Mouse (Mus musculus) right cerebral cortex, postnatal 25 days (tissue): ENCODE results near the gene Med13l.
A peak's percentile ranks its signal among the peaks of the same experiment; 100 is the strongest.

Experiments used
- DNase-seq: peaks from one replicate; pipeline ENCODE4 v3.0.0; 2022

Gene Med13l

GRCm38 (mm10) chr5:118704960-118705359, 144.5 kb downstream of the Med13l start:
- DNase-seq: no peak

GRCm38 (mm10) chr5:118706009-118706408, 145.5 kb downstream of the Med13l start:
- no peak for DNase-seq

- DNase-seq: no peak
Measured at GRCm38 (mm10) chr5:118706414-118706813, 145.9 kb downstream of the Med13l start.

GRCm38 (mm10) chr5:118707501-118707900, 147.0 kb downstream of the Med13l start:
- no peak for DNase-seq

- DNase-seq: peak; percentile 46
Measured at GRCm38 (mm10) chr5:118708215-118708949, 147.9 kb downstream of the Med13l start.

GRCm38 (mm10) chr5:118709847-118710251, 149.4 kb downstream of the Med13l start:
- DNase-seq: no peak

GRCm38 (mm10) chr5:118715518-118715917, 155.0 kb downstream of the Med13l start:
- DNase-seq: no peak

- peak; percentile 64 for DNase-seq
Measured at GRCm38 (mm10) chr5:118716295-118717271, 156.1 kb downstream of the Med13l start.

- no peak for DNase-seq
Measured at GRCm38 (mm10) chr5:118717456-118717855, 157.0 kb downstream of the Med13l start.

- no peak for DNase-seq
Measured at GRCm38 (mm10) chr5:118718070-118718469, 157.6 kb downstream of the Med13l start.

- DNase-seq: no peak
Measured at GRCm38 (mm10) chr5:118721416-118721815, 160.9 kb downstream of the Med13l start.

- no peak for DNase-seq
Measured at GRCm38 (mm10) chr5:118721848-118722247, 161.4 kb downstream of the Med13l start.

GRCm38 (mm10) chr5:118722456-118722855, 162.0 kb downstream of the Med13l start:
- DNase-seq: no peak

- no peak for DNase-seq
Measured at GRCm38 (mm10) chr5:118725425-118725824, 164.9 kb downstream of the Med13l start.

GRCm38 (mm10) chr5:118725886-118726505, 165.5 kb downstream of the Med13l start:
- no peak for DNase-seq

GRCm38 (mm10) chr5:118727336-118727735, 166.9 kb downstream of the Med13l start:
- no peak for DNase-seq

- DNase-seq: no peak
Measured at GRCm38 (mm10) chr5:118732221-118732620, 171.7 kb downstream of the Med13l start.

GRCm38 (mm10) chr5:118732651-118733050, 172.2 kb downstream of the Med13l start:
- no peak for DNase-seq

GRCm38 (mm10) chr5:118733566-118733965, 173.1 kb downstream of the Med13l start:
- DNase-seq: no peak

- DNase-seq: no peak
Measured at GRCm38 (mm10) chr5:118734455-118734854, 174.0 kb downstream of the Med13l start.

GRCm38 (mm10) chr5:118735738-118736137, 175.3 kb downstream of the Med13l start:
- DNase-seq: no peak

GRCm38 (mm10) chr5:118737548-118737947, 177.1 kb downstream of the Med13l start:
- DNase-seq: no peak

- no peak for DNase-seq
Measured at GRCm38 (mm10) chr5:118743067-118743466, 182.6 kb downstream of the Med13l start.
